Mouse (Mus musculus) liver, embryonic 12.5 days (tissue): ENCODE data around the gene Hoxb4. TPM values are rescaled to one million over a fixed set of nuclear protein-coding genes. Genes with fewer than 3 reads are reported as not detected.
A peak's percentile ranks its signal among the peaks of the same experiment; 100 is the strongest.

ENCODE experiments used
- ATAC-seq: fragments of 200-750 bp; cut with Nextera tagmentation; 2 replicates; pipeline ENCODE4 v1.8.0; 2017; ENCODE audit warnings: moderate number of reproducible peaks, mild to moderate bottlenecking, moderate library complexity
- H3K27ac ChIP-seq: fragments of 300-500 bp; sonication (generic); 2 replicates; pipeline ENCODE4 v1.5.1; 2016; ENCODE audit warnings: mild to moderate bottlenecking
- H3K27me3 ChIP-seq: fragments of 300-500 bp; sonication (generic); replicated peaks from 2 replicates; pipeline ENCODE4 v1.6.1; 2016; ENCODE audit warnings: mild to moderate bottlenecking, moderate library complexity
- H3K36me3 ChIP-seq: fragments of 300-500 bp; sonication (generic); 2 replicates; pipeline ENCODE4 v1.6.1; 2016; ENCODE audit warnings: mild to moderate bottlenecking, moderate library complexity
- H3K4me1 ChIP-seq: fragments of 300-500 bp; sonication (generic); 2 replicates; pipeline ENCODE4 v1.6.1; 2016
- H3K4me2 ChIP-seq: fragments of 300-500 bp; sonication (generic); 2 replicates; pipeline ENCODE4 v1.6.1; 2016; ENCODE audit warnings: mild to moderate bottlenecking, moderate library complexity
- H3K4me3 ChIP-seq: fragments of 300-500 bp; sonication (generic); 2 replicates; pipeline ENCODE4 v1.5.1; 2016; ENCODE audit warnings: mild to moderate bottlenecking, moderate library complexity
- H3K9ac ChIP-seq: fragments of 300-500 bp; sonication (generic); 2 replicates; pipeline ENCODE4 v1.6.1; 2016; ENCODE audit warnings: mild to moderate bottlenecking, moderate library complexity
- H3K9me3 ChIP-seq: fragments of 300-500 bp; sonication (generic); replicated peaks from 2 replicates; pipeline ENCODE4 v1.6.1; 2016; ENCODE audit warnings: mild to moderate bottlenecking, moderate library complexity
- WGBS: fragments of 180-500 bp; shearing (Covaris S2); methylation state at CpG from one replicate; pipeline ENCODE4 v1.1.7; 2016; ENCODE audit not compliant: insufficient replicate concordance; 5-methylcytosine and 5-hydroxymethylcytosine counted together
- microRNA counts: library from miRNA; unstranded; fragments of <30 nt; microRNA quantifications from one replicate; lab custom pipeline; 2017
- microRNA-seq: library from miRNA; unstranded; fragments of <30 nt; microRNA quantifications from one replicate; pipeline ENCODE4, GENCODE M21; 2017
- polyA plus RNA-seq: library from polyadenylated mRNA; unstranded; fragments of >200 nt; fragmentation: Nextera tagmentation; extraction: Ambion mirVana; gene quantifications from 2 replicates; pipeline ENCODE4 v1.2.1, GENCODE M21; 2016

Hoxb4 gene
- polyA plus RNA-seq, 1 experiment from 2014 or later: 0.62 TPM

DNA sequence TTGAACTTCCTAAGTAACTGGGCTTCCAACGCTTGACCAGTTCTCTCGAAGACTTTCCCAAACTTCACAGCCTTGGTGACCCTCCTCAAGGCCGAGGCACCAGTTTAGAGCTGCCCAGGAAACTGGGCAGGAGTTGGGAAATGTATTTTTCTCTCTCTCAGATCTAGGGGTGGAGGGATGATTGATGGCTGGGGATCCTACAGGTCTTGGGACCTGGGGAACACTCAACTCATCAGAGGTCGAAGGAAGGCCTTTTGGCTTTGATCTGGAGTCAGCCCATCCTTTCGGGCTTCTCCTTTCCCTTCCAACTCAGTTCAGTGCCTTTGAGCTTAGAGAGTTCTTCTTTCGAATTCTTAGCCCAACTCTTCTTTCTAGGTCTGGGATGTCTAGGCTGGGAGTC is 49.1 kb downstream of the Hoxb4 start:
- ATAC-seq: no peak
- no peaks in the 10 kb centered on the region for H3K36me3 ChIP-seq
- H3K9me3 ChIP-seq: no peaks in the 10 kb centered on the region
- no peak overlapping the region for H3K9ac ChIP-seq
- H3K27me3 ChIP-seq: peaks cover 94% of the 10 kb centered on the region
- no peaks in the 10 kb centered on the region for H3K4me1 ChIP-seq
- 25% methylated on average over 6 of the region's 6 CpGs for WGBS
- H3K27ac ChIP-seq: no peak overlapping the region
- no peak overlapping the region for H3K4me2 ChIP-seq
- H3K4me3 ChIP-seq: no peak overlapping the region

DNA sequence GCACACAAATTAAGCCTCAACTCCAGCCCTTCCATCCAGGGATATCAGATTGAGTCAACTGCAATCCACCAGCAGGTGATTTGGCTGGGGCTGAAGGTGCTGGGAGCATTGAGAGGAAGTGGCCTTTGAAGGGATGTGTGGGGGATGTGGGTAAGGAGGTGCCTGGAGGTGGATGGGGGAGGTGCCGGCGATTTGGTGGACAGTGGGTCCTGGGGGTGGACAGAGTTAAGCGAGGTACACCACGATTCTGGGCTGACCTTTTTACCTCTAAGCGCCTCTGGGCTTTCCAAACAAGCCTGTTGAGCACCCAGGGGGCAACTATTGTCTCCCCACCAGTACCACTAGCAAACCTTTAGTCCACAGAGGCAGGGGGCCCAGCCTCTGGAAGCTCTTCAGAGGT is 50.6 kb downstream of the Hoxb4 start:
- H3K4me2 ChIP-seq: no peak overlapping the region
- no peaks in the 10 kb centered on the region for H3K36me3 ChIP-seq
- no peak overlapping the region for H3K9ac ChIP-seq
- H3K9me3 ChIP-seq: no peaks in the 10 kb centered on the region
- no peak overlapping the region for H3K27ac ChIP-seq
- no peak overlapping the region for H3K4me3 ChIP-seq
- WGBS: 33% methylated on average over 5 of the region's 5 CpGs
- no peak for ATAC-seq
- peaks cover 96% of the 10 kb centered on the region for H3K27me3 ChIP-seq
- no peaks in the 10 kb centered on the region for H3K4me1 ChIP-seq

DNA sequence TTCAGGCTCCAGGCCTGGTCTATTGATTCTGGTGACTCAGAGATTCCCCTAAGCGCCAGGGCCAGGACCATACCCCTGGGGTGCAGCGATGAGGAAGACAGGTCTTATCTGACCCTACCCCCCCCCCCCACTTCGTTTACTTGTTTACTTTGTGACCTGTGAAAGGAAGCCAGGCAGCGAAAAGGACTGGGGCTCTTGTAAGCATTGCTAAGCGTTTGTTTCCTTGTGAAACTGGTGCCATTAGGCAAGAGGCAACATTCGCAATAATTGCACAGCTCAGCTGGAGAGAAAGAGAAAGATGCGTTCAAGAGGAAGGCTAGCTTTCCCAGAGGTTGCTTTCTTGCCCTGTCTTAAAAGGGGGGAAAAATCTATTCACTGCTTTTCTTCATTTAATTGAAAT is 51.1 kb downstream of the Hoxb4 start:
- no peak overlapping the region for H3K27ac ChIP-seq
- H3K9me3 ChIP-seq: no peaks in the 10 kb centered on the region
- ATAC-seq: no peak
- peaks cover 96% of the 10 kb centered on the region for H3K27me3 ChIP-seq
- WGBS: 34% methylated on average over 7 of the region's 7 CpGs
- no peaks in the 10 kb centered on the region for H3K36me3 ChIP-seq
- H3K4me1 ChIP-seq: no peaks in the 10 kb centered on the region
- no peak overlapping the region for H3K9ac ChIP-seq
- no peak overlapping the region for H3K4me3 ChIP-seq
- no peak overlapping the region for H3K4me2 ChIP-seq

MicroRNAs encoded within 50 kb of the gene (microRNA counts, 519-probe panel; counts per million panel counts)
- 4,184 counts per million, percentile 79 among the panel's probes with 10 or more counts for microRNA mmu-miR-10a (lab: Ali Mortazavi, UCI)

Small RNA genes lying within 50 kb of the gene (microRNA-seq; reads per million reads assigned to microRNA genes)
- 12,246 reads per million, percentile 94 among the genes with 10 or more reads in this experiment for gene Mir10a

Other genes with a start within 250 kb of the Hoxb4 start
- 657 and 705 TPM in 2 replicates for gene Atp5g1, start 242.6 kb upstream of the Hoxb4 start, polyA plus RNA-seq
- not detected in 2 replicates for gene Calcoco2, start 206.3 kb upstream of the Hoxb4 start, polyA plus RNA-seq
- not detected in 2 replicates for gene Ttll6, start 184.5 kb upstream of the Hoxb4 start, polyA plus RNA-seq
- not detected in 2 replicates for gene Hoxb13, start 124.0 kb upstream of the Hoxb4 start, polyA plus RNA-seq
- gene Hoxb9, start 46.8 kb upstream of the Hoxb4 start, polyA plus RNA-seq: not detected in 2 replicates
- gene Hoxb8, start 36.4 kb upstream of the Hoxb4 start, polyA plus RNA-seq: not detected in 2 replicates
- 0.18 and 0.37 TPM in 2 replicates for gene Hoxb7, start 31.6 kb upstream of the Hoxb4 start, polyA plus RNA-seq
- gene Hoxb6, start 25.8 kb upstream of the Hoxb4 start, polyA plus RNA-seq: 0.30 TPM in 2 replicates
- gene Hoxb5, start 14.9 kb upstream of the Hoxb4 start, polyA plus RNA-seq: 1.3 and 1.5 TPM in 2 replicates
- 0.31 and 0.36 TPM in 2 replicates for gene Hoxb3, start 5.1 kb downstream of the Hoxb4 start, polyA plus RNA-seq
- 4.4 and 4.6 TPM in 2 replicates for gene Hoxb2, start 32.3 kb downstream of the Hoxb4 start, polyA plus RNA-seq
- 0.14 and 0.22 TPM in 2 replicates for gene Hoxb1, start 47.5 kb downstream of the Hoxb4 start, polyA plus RNA-seq
- gene Skap1, start 146.3 kb downstream of the Hoxb4 start, polyA plus RNA-seq: 0.14 and 0.51 TPM in 2 replicates